Mouse (Mus musculus) layer of hippocampus, postnatal 10 days (tissue): ENCODE measurements around the gene Entpd2. TPM values are rescaled to one million over a fixed set of nuclear protein-coding genes. Genes with fewer than 3 reads are reported as not detected.
A peak's percentile ranks its signal among the peaks of the same experiment; 100 is the strongest.
"Not testable (repeated sequence)": the region's sequence is repeated elsewhere in the genome, so short reads cannot be mapped to it uniquely, and the experiment has no call there.

ENCODE experiments used
- DNase-seq, 2 experiments: peaks; one replicate each; pipeline ENCODE4 v3.0.0; 2021; ENCODE audit warnings: low spot score in 2 of 2
- total RNA-seq, 2 experiments: library from RNA; stranded (reverse); gene quantifications; 2 replicates each; pipeline ENCODE4 v1.2.3; 2021

The Entpd2 gene
- total RNA-seq, 2 experiments from 2014 or later, result 26.1 to 26.6 TPM

GRCm38 (mm10) chr2:25391266-25391665 lies 4.4 kb upstream of the Entpd2 start:
- no peak for DNase-seq

- DNase-seq, result peak; percentile 68 to 76
Observed at GRCm38 (mm10) chr2:25394281-25395221, 1.1 kb upstream of the Entpd2 start.

GRCm38 (mm10) chr2:25396597-25396983 lies 916 bp downstream of the Entpd2 start:
- DNase-seq, result peak; percentile 55 to 75

GRCm38 (mm10) chr2:25397010-25397409 lies 1.3 kb downstream of the Entpd2 start:
- no peak for DNase-seq

DNA sequence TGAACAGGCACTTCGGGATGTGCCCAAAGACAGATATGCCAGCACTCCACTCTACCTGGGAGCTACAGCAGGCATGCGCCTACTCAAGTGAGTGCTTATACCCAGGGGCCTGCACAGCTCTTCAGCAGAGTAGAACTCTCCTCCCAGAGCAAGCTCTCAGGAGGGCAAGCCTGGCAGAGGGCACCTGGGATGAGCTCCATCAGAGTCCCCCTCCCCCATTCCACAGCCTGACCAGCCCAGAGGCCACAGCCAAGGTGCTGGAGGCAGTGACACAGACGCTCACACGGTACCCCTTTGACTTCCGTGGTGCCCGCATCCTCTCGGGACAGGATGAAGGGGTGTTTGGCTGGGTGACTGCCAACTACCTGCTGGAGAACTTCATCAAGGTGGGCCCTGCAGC lies 2.4 kb downstream of the Entpd2 start:
- DNase-seq, result no peak

DNA sequence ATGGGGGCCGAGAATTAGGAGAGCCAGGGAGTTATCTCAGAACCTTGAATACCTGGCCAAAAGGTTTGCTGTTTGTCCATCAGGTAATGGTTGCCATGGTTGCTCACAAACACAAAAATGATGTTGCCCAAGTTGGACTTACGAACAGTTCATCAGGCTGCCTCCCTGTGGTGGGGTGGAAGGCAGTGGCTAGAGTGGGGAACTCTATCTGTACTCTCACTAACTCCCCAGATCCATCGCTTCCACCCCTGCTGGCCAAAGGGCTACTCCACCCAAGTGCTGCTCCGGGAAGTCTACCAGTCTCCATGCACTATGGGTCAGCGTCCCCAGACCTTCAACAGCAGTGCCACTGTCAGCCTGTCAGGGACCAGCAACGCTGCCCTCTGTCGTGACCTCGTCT lies 3.4 kb downstream of the Entpd2 start, which contains the start of gene Npdc1:
TSS of gene Npdc1 (plus strand) at position 301 of the 400 bp plus-strand sequence.
- no peak for DNase-seq

DNA sequence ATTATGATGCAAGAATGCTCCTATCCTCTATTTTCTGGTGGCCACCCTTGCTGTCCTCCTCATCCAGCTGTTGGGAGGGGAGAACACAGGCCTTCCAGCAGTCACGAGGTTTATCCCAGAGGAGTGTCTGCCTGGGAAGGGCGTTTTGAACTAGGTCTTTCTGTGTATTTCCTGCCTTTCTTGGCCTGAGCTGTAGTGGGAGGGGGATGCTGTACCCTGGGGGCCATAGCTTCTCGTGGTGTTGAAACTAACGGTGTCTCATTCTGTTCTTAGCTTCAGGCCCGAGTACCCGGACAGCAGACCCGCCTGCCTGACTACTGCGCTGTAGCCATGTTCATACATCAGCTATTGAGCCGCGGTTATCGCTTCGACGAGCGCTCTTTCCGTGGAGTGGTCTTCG lies 4.6 kb downstream of the Entpd2 start:
- no peak for DNase-seq

DNA sequence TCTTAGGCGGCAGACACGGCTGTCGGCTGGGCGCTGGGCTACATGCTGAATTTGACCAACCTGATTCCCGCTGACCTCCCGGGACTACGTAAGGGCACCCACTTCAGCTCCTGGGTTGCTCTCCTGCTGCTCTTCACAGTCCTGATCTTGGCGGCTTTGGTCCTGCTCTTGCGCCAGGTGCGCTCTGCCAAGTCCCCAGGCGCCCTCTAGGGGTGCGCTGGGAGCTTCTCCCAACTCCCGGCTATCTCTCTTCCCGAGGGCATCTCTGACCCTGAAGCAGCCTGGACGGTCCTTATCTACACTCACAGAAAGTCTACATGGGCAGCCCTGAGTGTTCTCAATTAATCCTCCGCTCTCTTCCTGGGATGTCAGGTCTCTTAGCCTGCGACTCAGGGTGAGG lies 5.1 kb downstream of the Entpd2 start:
- DNase-seq, result peak; percentile 57 to 74

DNA sequence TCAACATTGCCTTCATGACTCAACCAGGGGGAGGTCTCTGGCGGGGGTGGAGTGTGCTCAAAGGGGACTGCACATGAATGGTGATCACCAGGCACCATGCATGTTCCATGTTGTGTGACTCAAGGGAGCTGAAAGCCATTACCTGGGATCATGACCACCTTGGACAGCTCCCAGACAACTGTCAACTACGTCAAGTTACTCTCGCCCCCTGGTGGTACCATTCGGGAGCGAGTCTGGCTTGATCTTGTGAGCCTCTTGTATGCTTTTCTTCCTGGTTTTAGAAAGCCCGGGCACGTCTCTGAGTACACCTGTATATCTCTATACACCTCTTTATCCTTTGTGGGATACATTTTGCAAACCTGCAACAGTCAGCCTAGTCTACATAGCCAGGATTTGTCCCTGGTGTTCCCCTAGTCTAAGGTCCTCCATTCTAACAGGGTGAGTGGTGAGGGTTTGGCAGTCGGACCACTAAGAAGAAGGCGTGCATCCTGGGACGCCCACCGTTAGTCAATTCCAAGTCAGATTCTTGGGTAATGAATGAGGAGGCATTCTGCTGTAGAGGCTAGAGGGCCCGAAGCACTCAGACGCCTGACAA lies 6.8 kb downstream of the Entpd2 start:
- DNase-seq, result peak; percentile 85 to 88

DNA sequence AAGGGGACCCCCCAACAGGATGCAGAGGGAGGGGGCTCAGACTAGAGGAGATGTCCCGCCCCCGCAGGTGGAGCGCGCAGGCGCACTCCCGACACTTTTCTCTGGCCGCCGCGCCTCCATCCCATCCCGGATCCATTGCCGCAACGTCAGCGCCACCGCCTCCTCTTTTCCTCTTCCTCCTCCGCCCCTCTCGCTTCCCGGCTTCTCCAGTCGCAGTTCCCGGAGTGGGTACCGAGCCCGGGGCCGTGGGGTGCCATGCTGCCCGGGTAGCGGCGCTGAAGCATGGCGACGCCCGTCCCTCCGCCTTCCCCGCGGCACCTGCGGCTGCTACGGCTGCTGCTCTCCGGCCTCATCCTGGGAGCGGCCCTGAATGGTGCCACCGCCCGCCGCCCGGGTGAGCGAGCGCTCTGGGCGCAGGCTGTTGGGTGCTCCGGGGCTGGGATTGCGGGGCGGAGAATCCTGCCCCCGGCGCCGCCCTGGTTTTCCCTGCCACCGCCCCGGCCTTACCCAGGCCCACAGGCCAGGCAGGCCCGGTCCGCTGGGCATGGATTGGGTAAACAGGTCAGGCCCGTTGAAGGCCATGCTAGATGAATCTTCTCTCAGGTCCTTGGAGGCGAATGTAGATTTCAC lies 7.4 kb downstream of the Entpd2 start:
- DNase-seq, result peak; percentile 89 to 93

GRCm38 (mm10) chr2:25403994-25404393 lies 8.3 kb downstream of the Entpd2 start:
- no peak for DNase-seq

DNA sequence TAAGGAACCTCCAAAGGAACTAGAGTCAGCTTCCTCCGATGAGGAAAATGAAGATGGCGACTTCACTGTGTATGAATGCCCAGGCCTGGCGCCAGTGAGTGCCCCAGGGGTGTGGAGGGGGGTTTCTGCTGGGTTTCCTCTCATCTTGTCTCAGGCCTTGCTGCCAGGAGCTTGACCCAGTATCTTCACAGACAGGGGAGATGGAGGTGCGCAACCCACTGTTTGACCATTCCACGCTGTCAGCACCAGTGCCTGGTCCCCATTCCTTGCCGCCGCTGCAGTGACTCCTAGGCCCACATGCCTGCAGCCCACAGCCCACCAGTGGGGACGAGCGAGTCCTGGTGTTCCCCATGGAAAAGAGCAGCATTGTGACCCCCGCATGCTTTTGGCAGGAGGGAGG lies 13.2 kb downstream of the Entpd2 start:
- DNase-seq, result no peak

DNA sequence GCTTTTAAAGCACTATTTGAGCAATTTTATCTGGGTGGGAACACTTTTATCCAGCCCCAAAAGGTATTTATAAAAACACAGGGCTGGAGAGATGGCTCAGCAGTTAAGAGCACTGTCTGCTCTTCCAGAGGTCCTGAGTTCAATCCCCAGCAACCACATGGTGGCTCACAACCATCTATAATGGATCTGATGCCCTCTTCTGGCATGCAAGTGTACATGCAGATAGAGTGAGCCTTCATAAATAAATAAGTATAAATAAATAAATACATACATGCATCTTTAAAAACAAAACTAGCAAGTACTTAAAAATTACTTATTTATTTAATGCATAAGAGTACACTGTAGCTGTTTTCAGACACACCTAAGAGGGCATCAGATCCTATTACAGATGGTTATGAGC lies 17.8 kb downstream of the Entpd2 start:
- not testable (repeated sequence) for DNase-seq

GRCm38 (mm10) chr2:25417426-25417825 lies 21.8 kb downstream of the Entpd2 start:
- no peak for DNase-seq

- DNase-seq, result peak; percentile 49 to 67
Observed at GRCm38 (mm10) chr2:25421896-25422295, 26.2 kb downstream of the Entpd2 start.

- no peak for DNase-seq
Observed at GRCm38 (mm10) chr2:25422587-25423410, 27.1 kb downstream of the Entpd2 start, which contains the start of gene Fut7. Fut7 (plus strand) TSS chr2:25423267.

GRCm38 (mm10) chr2:25423626-25424025 lies 28.0 kb downstream of the Entpd2 start:
- DNase-seq, result no peak

DNA sequence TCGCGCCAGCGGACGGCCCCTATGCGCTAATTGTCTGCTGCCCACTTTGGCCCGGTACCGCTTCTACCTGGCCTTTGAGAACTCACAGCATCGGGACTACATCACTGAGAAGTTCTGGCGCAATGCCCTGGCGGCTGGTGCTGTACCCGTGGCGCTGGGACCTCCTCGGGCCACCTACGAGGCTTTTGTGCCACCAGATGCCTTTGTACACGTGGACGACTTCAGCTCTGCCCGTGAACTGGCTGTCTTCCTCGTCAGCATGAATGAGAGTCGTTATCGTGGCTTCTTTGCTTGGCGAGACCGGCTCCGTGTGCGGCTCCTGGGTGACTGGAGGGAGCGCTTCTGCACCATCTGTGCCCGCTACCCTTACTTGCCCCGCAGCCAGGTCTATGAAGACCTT lies 29.8 kb downstream of the Entpd2 start:
- no peak for DNase-seq

DNA sequence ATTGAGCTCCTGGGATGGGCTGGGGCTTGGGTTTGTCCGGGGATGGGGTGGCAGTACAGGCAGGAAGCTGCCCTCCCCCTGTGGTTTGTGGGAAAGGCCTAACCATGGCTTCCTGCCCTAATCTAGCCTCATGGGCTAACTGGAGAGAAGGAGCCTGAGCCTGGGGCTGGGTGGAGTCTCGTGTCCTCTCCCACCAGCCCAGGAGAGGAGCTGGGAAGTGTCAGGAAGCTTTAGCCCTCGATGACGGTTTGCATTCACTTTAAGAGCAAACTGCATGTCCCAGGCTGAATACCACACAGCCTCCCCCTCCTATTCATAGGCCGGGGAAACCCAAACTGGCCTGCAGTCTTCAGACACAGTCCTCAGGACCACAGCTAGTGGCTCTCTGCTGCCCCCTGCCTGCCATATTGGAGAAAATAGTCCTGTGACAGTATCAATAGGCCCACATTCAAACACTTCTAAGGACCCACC lies 31.1 kb downstream of the Entpd2 start:
- peak; percentile 76 to 84 for DNase-seq

DNA sequence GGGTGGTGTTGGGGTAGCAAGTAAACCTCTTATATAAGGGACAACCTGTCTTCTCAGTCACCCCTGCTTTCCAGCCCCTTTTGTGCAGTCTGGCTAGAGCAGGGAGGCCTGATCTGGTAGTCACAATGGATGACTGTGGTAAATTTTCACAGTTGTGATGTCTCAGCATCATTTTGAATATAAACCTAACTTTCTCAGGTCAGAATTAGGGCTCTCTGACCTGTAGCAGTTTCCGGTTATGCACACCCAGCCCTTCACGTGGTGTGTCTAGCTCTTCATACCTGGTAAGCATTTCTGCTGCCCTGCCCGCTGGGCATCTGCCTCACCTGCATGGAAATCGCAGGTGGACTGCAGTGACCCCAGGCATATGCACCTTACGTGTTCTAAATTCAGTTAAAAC lies 31.6 kb downstream of the Entpd2 start:
- DNase-seq, result no peak
